Mouse (Mus musculus) MEL (cell line): ENCODE data around the gene Kcnk2.

ENCODE experiments used
- CTCF ChIP-seq, 3 experiments: IDR thresholded peaks in 2 of 3; conservative IDR thresholded peaks in 1 of 3; 2 replicates each; pipeline ENCODE4 v1.5.1; 2011 to 2012; ENCODE audit warnings: low read length in 3 of 3, low read depth in 2 of 3, mild to moderate bottlenecking in 2 of 3, improper control_type of control experiment in 1 of 3, inconsistent platforms in 1 of 3, mixed read lengths in 1 of 3, moderate library complexity in 1 of 3; ENCODE audit not compliant: control insufficient read depth in 1 of 3, insufficient read depth in 1 of 3, poor library complexity in 1 of 3, severe bottlenecking in 1 of 3
- E2F4 ChIP-seq: IDR thresholded peaks from 2 replicates; pipeline ENCODE4 v1.6.1; 2011; ENCODE audit warnings: low read depth, low read length, improper control_type of control experiment, borderline replicate concordance
- MAFK ChIP-seq: IDR thresholded peaks from 2 replicates; pipeline ENCODE4 v1.6.1; 2011; ENCODE audit warnings: low read depth, mild to moderate bottlenecking, low read length, improper control_type of control experiment, borderline replicate concordance
- POLR2A ChIP-seq, 2 experiments: IDR thresholded peaks; 2 replicates each; pipeline ENCODE4 v1.6.1; 2011 to 2012; ENCODE audit warnings: low read length in 2 of 2, mild to moderate bottlenecking in 2 of 2, control low read depth in 1 of 2, improper control_type of control experiment in 1 of 2, low read depth in 1 of 2, moderate library complexity in 1 of 2; ENCODE audit not compliant: control insufficient read depth in 1 of 2, insufficient read depth in 1 of 2, poor library complexity in 1 of 2
- ZC3H11A ChIP-seq: IDR thresholded peaks from 2 replicates; pipeline ENCODE4 v1.6.1; 2012; ENCODE audit warnings: low read depth, mild to moderate bottlenecking, inconsistent platforms, low read length, improper control_type of control experiment
- ZNF384 ChIP-seq: IDR thresholded peaks from 2 replicates; pipeline ENCODE4 v1.6.1; 2012; ENCODE audit warnings: low read depth, mild to moderate bottlenecking, inconsistent platforms, low read length, improper control_type of control experiment

DNA sequence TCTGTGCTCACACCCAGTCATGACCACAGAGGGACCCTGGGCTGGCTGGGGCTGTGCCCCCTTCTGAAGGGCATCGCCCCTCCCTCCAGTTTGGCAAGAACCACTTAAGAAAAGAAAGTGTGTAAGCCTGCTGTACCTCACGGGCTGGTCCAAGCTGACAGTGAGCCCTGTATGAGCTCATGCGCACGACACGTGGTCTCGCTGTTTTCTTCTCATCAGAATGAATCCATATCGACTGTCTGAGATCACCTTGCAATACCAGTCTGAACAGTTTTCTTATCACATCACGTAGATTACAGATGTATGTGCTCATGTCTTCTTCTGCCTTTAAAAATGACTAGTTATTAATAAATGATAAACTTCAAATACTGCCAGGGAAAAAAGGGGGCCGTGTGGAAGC lies 193.5 kb downstream of the Kcnk2 start:
- TF ChIP-seq ZC3H11A (no peak), POLR2A (IDR thresholded peaks at IDR 0.05; ENCODE audit: control insufficient read depth in 1 of 2, insufficient read depth in 1 of 2, low read depth in 1 of 2, low read length in 2 of 2, poor library complexity in 1 of 2) (no peak), ZNF384 (no peak), E2F4 (no peak), MAFK (no peak), CTCF (IDR thresholded peaks at IDR 0.05 in 2 of 3, conservative IDR thresholded peaks at IDR 0.05 in 1 of 3; ENCODE audit: control insufficient read depth in 1 of 3, insufficient read depth in 1 of 3, low read depth in 2 of 3, low read length in 3 of 3, poor library complexity in 1 of 3, severe bottlenecking in 1 of 3) (no peak)
